Mouse (Mus musculus): Measurements from ENCODE around the gene Gm10358.
"Not testable (repeated sequence)": the region's sequence is repeated elsewhere in the genome, so short reads cannot be mapped to it uniquely, and the experiment has no call there.

The Gm10358 gene

GRCm38 (mm10) chr8:75406489-75406888, at the start of gene Gm10358:
Gene Gm10358 (minus strand): TSS chr8:75406589.
- no peak for DNase-seq (ENCODE audit: low read depth, low spot score)

GRCm38 (mm10) chr8:75448394-75448793, 42.0 kb upstream of the Gm10358 start, which contains the start of gene Iqcm:
Gene Iqcm (plus strand): TSS chr8:75448694.
- DNase-seq (ENCODE audit: low read depth, low spot score): no peak

- DNase-seq (ENCODE audit: low read depth, low spot score): not testable (repeated sequence)
These were observed 9.3 kb upstream of the Gm10358 start for GRCm38 (mm10) chr8:75415696-75416095.

- DNase-seq (ENCODE audit: low read depth, low spot score): no peak
These were observed 21.6 kb downstream of the Gm10358 start for GRCm38 (mm10) chr8:75384770-75385290.

- DNase-seq (ENCODE audit: low read depth, low spot score): no peak
These were observed 30.8 kb downstream of the Gm10358 start for GRCm38 (mm10) chr8:75375530-75376123.

- DNase-seq (ENCODE audit: low read depth, low spot score): no peak
These were observed 34.4 kb downstream of the Gm10358 start for GRCm38 (mm10) chr8:75372006-75372405.
